Mouse (Mus musculus) ovary, postnatal 10 days (tissue): Measurements from ENCODE around the gene Arv1.
A peak's percentile ranks its signal among the peaks of the same experiment; 100 is the strongest.

ENCODE experiments used
- DNase-seq: peaks from one replicate; pipeline ENCODE4 v3.0.0; 2022; ENCODE audit warnings: low spot score

Arv1 gene

GRCm38 (mm10) chr8:124724301-124724700, 2.4 kb downstream of the Arv1 start:
- DNase-seq, result no peak

- no peak for DNase-seq
Measured at GRCm38 (mm10) chr8:124732828-124733227, 10.9 kb downstream of the Arv1 start.

- no peak for DNase-seq
Measured at GRCm38 (mm10) chr8:124735371-124735911, 13.5 kb downstream of the Arv1 start.

GRCm38 (mm10) chr8:124739268-124739667, 17.3 kb downstream of the Arv1 start:
- DNase-seq, result no peak

- no peak for DNase-seq
Measured at GRCm38 (mm10) chr8:124746661-124747060, 24.7 kb downstream of the Arv1 start.

GRCm38 (mm10) chr8:124751191-124751590, 29.3 kb downstream of the Arv1 start:
- DNase-seq, result no peak

- DNase-seq, result no peak
Measured at GRCm38 (mm10) chr8:124751709-124752173, 29.8 kb downstream of the Arv1 start, which contains the start of gene Fam89a. Fam89a (minus strand) TSS chr8:124751832.

- no peak for DNase-seq
Measured at GRCm38 (mm10) chr8:124752325-124752862, 30.5 kb downstream of the Arv1 start.

- no peak for DNase-seq
Measured at GRCm38 (mm10) chr8:124754101-124754791, 32.3 kb downstream of the Arv1 start.

GRCm38 (mm10) chr8:124754792-124755190, 32.9 kb downstream of the Arv1 start:
- DNase-seq, result no peak

- no peak for DNase-seq
Measured at GRCm38 (mm10) chr8:124755481-124755880, 33.5 kb downstream of the Arv1 start.

GRCm38 (mm10) chr8:124756153-124756552, 34.2 kb downstream of the Arv1 start:
- DNase-seq, result no peak

GRCm38 (mm10) chr8:124756601-124757000, 34.7 kb downstream of the Arv1 start:
- no peak for DNase-seq

- DNase-seq, result no peak
Measured at GRCm38 (mm10) chr8:124758544-124758943, 36.6 kb downstream of the Arv1 start.

GRCm38 (mm10) chr8:124763061-124763460, 41.1 kb downstream of the Arv1 start:
- no peak for DNase-seq

GRCm38 (mm10) chr8:124772389-124772788, 50.5 kb downstream of the Arv1 start:
- no peak for DNase-seq

GRCm38 (mm10) chr8:124775695-124776094, 53.8 kb downstream of the Arv1 start:
- DNase-seq, result peak; percentile 18

GRCm38 (mm10) chr8:124780236-124780635, 58.3 kb downstream of the Arv1 start:
- DNase-seq, result no peak

- no peak for DNase-seq
Measured at GRCm38 (mm10) chr8:124782431-124782830, 60.5 kb downstream of the Arv1 start.

- DNase-seq, result no peak
Measured at GRCm38 (mm10) chr8:124783228-124783627, 61.3 kb downstream of the Arv1 start.
